Mouse (Mus musculus) T-helper 2 cell (primary cell): ENCODE measurements around the gene C2cd4a.

Source experiments
- in situ Hi-C: fragments of 300-600 bp; cut with MboI, MseI; formaldehyde crosslinking; loops from one replicate; pipeline ENCODE4 v1.15.1; 2025; ENCODE audit warnings: high pct_unique_total_duplicates

The C2cd4a gene

DNA sequence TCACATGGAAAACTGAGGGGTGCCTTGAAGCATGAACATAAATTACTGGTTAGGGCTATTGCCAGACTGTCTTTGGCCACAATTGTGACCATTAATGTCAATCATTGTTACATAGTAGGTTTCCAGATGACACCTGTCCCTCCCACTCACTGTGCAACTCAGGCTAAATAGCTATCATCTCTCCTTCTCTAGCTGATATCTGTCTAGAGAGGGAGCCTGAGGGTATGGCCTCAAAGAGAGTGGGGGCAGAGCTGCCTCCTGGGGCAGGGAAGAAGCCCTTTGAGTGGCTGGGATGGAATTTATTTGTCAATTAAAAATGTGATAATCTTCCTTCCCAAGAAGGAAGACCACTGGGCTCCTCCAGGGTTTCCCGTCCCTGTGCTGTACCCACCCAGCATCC lies 37.9 kb downstream of the C2cd4a start:
- in situ Hi-C loops, result no loop called here

GRCm38 (mm10) chr9:67793501-67793900 lies 38.6 kb downstream of the C2cd4a start:
- in situ Hi-C loops, result no loop called here

GRCm38 (mm10) chr9:67792405-67792804 lies 39.7 kb downstream of the C2cd4a start:
- in situ Hi-C loops, result no loop called here

DNA sequence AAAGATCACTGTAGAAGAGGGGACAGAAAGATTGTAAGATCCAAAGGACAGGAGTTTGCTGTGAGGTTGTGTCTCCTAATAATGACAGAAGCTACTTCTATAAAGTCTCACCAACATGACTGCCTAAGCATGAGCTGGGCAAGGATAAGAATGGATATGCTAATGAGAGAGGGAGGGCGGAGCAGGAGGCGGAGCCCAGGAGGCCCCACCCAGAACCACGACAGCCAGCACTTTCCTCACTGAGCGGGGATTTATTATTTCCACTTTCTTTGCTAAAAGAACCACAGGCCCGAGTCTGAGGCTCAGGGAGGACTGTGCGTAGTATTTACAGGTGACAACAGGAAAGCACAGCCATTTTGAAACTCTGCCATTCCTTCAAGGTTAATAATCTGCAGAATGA lies 44.5 kb downstream of the C2cd4a start:
- in situ Hi-C loops, result no loop called here

- in situ Hi-C loops, result no loop called here
These were observed 45.8 kb downstream of the C2cd4a start for GRCm38 (mm10) chr9:67786311-67786710.

GRCm38 (mm10) chr9:67783925-67784324 lies 48.2 kb downstream of the C2cd4a start:
- in situ Hi-C loops, result no loop called here

- in situ Hi-C loops, result no loop called here
These were observed 48.7 kb downstream of the C2cd4a start for GRCm38 (mm10) chr9:67783464-67783863.

- in situ Hi-C loops, result no loop called here
These were observed 49.3 kb downstream of the C2cd4a start for GRCm38 (mm10) chr9:67782786-67783185.
